9 mouse cellular contexts compared by ENCODE assay signal in genomic region chr12:20990579-20990978, GRCm38 (mm10). TPM values are rescaled to one million over a fixed set of nuclear protein-coding genes. Genes with fewer than 3 reads are reported as not detected.
DNase-seq lines count a peak whose midpoint lies in the region; ATAC-seq and TF ChIP-seq lines count a peak whose summit lies in the region.
"Not testable (repeated sequence)": the region's sequence is repeated elsewhere in the genome, so short reads cannot be mapped to it uniquely, and the experiment has no call there.
"Had no signal": no experiment of that assay in that cellular context is flagged by ENCODE, and none has a peak within 500 bp of the region (broad histone marks: within the 10 kb centered on the region; RNA-seq: fewer than 3 reads in every experiment).

No protein-coding gene starts in this region.

- H3K79me2 ChIP-seq in liver, adult 2 months (ENCODE audit: control insufficient read depth, insufficient read depth, low read length), result not testable (repeated sequence)

- not testable (repeated sequence) for DNase-seq in liver, adult 2 months (ENCODE audit: extremely low read depth, low read depth, low spot score)
- DNase-seq in midbrain, embryonic 14.5 days, result peak; percentile 12
- peak; percentile 17 to 22 for DNase-seq in right cerebral cortex, postnatal 10 days (ENCODE audit: low spot score in 2 of 2)
- peak; percentile 0 to 14 for DNase-seq in urinary bladder, adult 18-20 months (ENCODE audit: low spot score in 2 of 2)

- under 1% methylated on average over 46 of the region's 52 CpGs for WGBS in bone marrow, adult 2 months
- under 1% methylated on average over 50 of the region's 52 CpGs for WGBS in heart, embryonic 12.5 days
- WGBS in intestine, embryonic 16.5 days, result 0% methylated on average over 42 of the region's 52 CpGs
- under 1% methylated on average over 51 of the region's 52 CpGs for WGBS in liver, adult 2 months
- under 1% methylated on average over 47 of the region's 52 CpGs for WGBS in midbrain, embryonic 14.5 days

- H3K4me1 ChIP-seq in bone marrow, adult 2 months (ENCODE audit: control insufficient read depth, insufficient read depth, low read length); embryonic fibroblast, embryonic 13.5 days (ENCODE audit: control insufficient read depth, insufficient read depth, low read length); heart, embryonic 12.5 days (replicated peaks); intestine, embryonic 16.5 days (ENCODE audit: control insufficient read depth, insufficient read depth, low read length); liver, adult 2 months (ENCODE audit: control insufficient read depth, insufficient read depth, low read length); midbrain, embryonic 14.5 days (ENCODE audit: control insufficient read depth, insufficient read depth, low read length): not testable (repeated sequence)

- TF ChIP-seq CTCF in bone marrow, adult 2 months (IDR thresholded peaks at IDR 0.05; ENCODE audit: control insufficient read depth, insufficient read depth, low read length); embryonic fibroblast, embryonic 13.5 days (IDR thresholded peaks at IDR 0.05; ENCODE audit: borderline replicate concordance, insufficient read depth, low read length); liver, adult 2 months (IDR thresholded peaks at IDR 0.05; ENCODE audit: low read depth, low read length): not testable (repeated sequence)

- TF ChIP-seq POLR2A in bone marrow, adult 2 months (IDR thresholded peaks at IDR 0.05; ENCODE audit: borderline replicate concordance, control insufficient read depth, low read depth, low read length); embryonic fibroblast, embryonic 13.5 days (IDR thresholded peaks at IDR 0.05; ENCODE audit: low read depth, low read length); liver, adult 2 months (IDR thresholded peaks at IDR 0.05; ENCODE audit: extremely low read depth, insufficient read depth, low read length): not testable (repeated sequence)

- H3K4me3 ChIP-seq in bone marrow, adult 2 months (replicated peaks; ENCODE audit: control insufficient read depth, low read depth, low read length), result peak overlapping the region; percentile 14
- peak overlapping the region; percentile 55; the same call in 1 of the 2 replicates for H3K4me3 ChIP-seq in embryonic fibroblast, embryonic 13.5 days (ENCODE audit: insufficient read depth, low read length)
- peak overlapping the region; percentile 73 for H3K4me3 ChIP-seq in heart, embryonic 12.5 days
- H3K4me3 ChIP-seq in intestine, embryonic 16.5 days (ENCODE audit: low read length), result peak overlapping the region; percentile 51
- peak overlapping the region; percentile 73; the same call in 1 of the 2 replicates for H3K4me3 ChIP-seq in liver, adult 2 months (ENCODE audit: insufficient read depth, low read depth, low read length)
- H3K4me3 ChIP-seq in midbrain, embryonic 14.5 days (replicated peaks; ENCODE audit: low read depth, low read length), result peak overlapping the region; percentile 41

- H3K4me2 ChIP-seq in heart, embryonic 12.5 days, result peak overlapping the region; percentile 63
- H3K4me2 ChIP-seq in intestine, embryonic 16.5 days (ENCODE audit: low read depth, low read length), result peak overlapping the region; percentile 43
- peak overlapping the region; percentile 37 for H3K4me2 ChIP-seq in midbrain, embryonic 14.5 days (ENCODE audit: low read length)

- peak overlapping the region; percentile 78 for H3K9ac ChIP-seq in heart, embryonic 12.5 days
- H3K9ac ChIP-seq in intestine, embryonic 16.5 days (ENCODE audit: low read depth, low read length), result peak overlapping the region; percentile 62
- 0 out of 2 replicates have a peak overlapping the region, but pooled peaks have one; percentile 39 for H3K9ac ChIP-seq in liver, adult 2 months (ENCODE audit: low read depth, low read length)
- peak overlapping the region; percentile 43; the same call in 1 of the 2 replicates for H3K9ac ChIP-seq in midbrain, embryonic 14.5 days (replicated peaks; ENCODE audit: low read length)

- H3K9me3 ChIP-seq in heart, embryonic 12.5 days (replicated peaks); intestine, embryonic 16.5 days (ENCODE audit: control insufficient read depth, low read length); midbrain, embryonic 14.5 days (ENCODE audit: control insufficient read depth, low read length): not testable (repeated sequence)

- not testable (repeated sequence) for H3K27me3 ChIP-seq in heart, embryonic 12.5 days (replicated peaks); intestine, embryonic 16.5 days (replicated peaks; ENCODE audit: control insufficient read depth, insufficient read depth, low read length); liver, adult 2 months (ENCODE audit: control insufficient read depth, insufficient read depth, low read length); midbrain, embryonic 14.5 days (ENCODE audit: control insufficient read depth, insufficient read depth, low read length)

- ATAC-seq in heart, embryonic 12.5 days (ENCODE audit: insufficient number of reproducible peaks, low FRiP score); intestine, embryonic 16.5 days; midbrain, embryonic 14.5 days (ENCODE audit: low FRiP score, low TSS enrichment): not testable (repeated sequence)

- not testable (repeated sequence) for H3K27ac ChIP-seq in bone marrow, adult 2 months (ENCODE audit: control insufficient read depth, insufficient read depth, low read depth, low read length, poor library complexity); embryonic fibroblast, embryonic 13.5 days (ENCODE audit: insufficient read depth, low read length); heart, embryonic 12.5 days (ENCODE audit: poor library complexity, severe bottlenecking); intestine, embryonic 16.5 days (ENCODE audit: low read length); liver, adult 2 months (replicated peaks; ENCODE audit: insufficient read depth, low read depth, low read length); midbrain, embryonic 14.5 days (replicated peaks; ENCODE audit: low read depth, low read length)

- not testable (repeated sequence) for H3K36me3 ChIP-seq in heart, embryonic 12.5 days; intestine, embryonic 16.5 days (ENCODE audit: control insufficient read depth, insufficient read depth, low read length); liver, adult 2 months (ENCODE audit: control insufficient read depth, insufficient read depth, low read length); midbrain, embryonic 14.5 days (ENCODE audit: control insufficient read depth, insufficient read depth, low read length)

RNA-seq across cellular contexts. Expression of gene Asap2, which starts 0.3 kb away (rescaled TPM):
- polyA plus RNA-seq in bone marrow, adult 2 months (2011; ENCODE audit: insufficient read depth, insufficient read length, low replicate concordance, missing spikeins), result 3.3 and 6.6 TPM in 2 replicates
- 7.9 and 8.4 TPM in 2 replicates for polyA plus RNA-seq in embryonic fibroblast, embryonic 13.5 days (2011; ENCODE audit: insufficient read length, low read depth, missing spikeins)
- polyA plus RNA-seq in heart, embryonic 12.5 days (2016; fragmentation: Nextera tagmentation; extraction: Ambion mirVana), result 9.8 and 10.8 TPM in 2 replicates
- 4.3 and 4.4 TPM in 2 replicates for polyA plus RNA-seq in intestine, embryonic 16.5 days (2015; fragmentation: Nextera tagmentation; extraction: Ambion mirVana)
- 2.0 and 2.3 TPM in 2 replicates for total RNA-seq in liver, adult 2 months (2014; rRNA removed)
- polyA plus RNA-seq in liver, adult 2 months (2012; rRNA removed), result 4.8 and 6.1 TPM in 2 replicates
- 15.2 and 16.7 TPM in 2 replicates for polyA plus RNA-seq in midbrain, embryonic 14.5 days (2014; fragmentation: Nextera tagmentation; extraction: Ambion mirVana)
- total RNA-seq: G1E had no signal
- polyA plus RNA-seq: G1E had no signal

Comparison
In these comparisons a context has a peak if more than half of its experiments do, and no peak if none do; other contexts are left out.
1. H3K4me3 ChIP-seq: peak in every context shown above with its lines; median percentile 73 in heart, embryonic 12.5 days; 73 in liver, adult 2 months; 55 in embryonic fibroblast, embryonic 13.5 days; 51 in intestine, embryonic 16.5 days; 41 in midbrain, embryonic 14.5 days; 14 in bone marrow, adult 2 months.